Mouse (Mus musculus): Measurements from ENCODE around the gene Thoc5. TPM values are rescaled to one million over a fixed set of nuclear protein-coding genes. Genes with fewer than 3 reads are reported as not detected.
A peak's percentile ranks its signal among the peaks of the same experiment; 100 is the strongest.

Thoc5 gene
- polyA plus RNA-seq, 1 experiment from 2014 or later = 38.1 TPM

DNA sequence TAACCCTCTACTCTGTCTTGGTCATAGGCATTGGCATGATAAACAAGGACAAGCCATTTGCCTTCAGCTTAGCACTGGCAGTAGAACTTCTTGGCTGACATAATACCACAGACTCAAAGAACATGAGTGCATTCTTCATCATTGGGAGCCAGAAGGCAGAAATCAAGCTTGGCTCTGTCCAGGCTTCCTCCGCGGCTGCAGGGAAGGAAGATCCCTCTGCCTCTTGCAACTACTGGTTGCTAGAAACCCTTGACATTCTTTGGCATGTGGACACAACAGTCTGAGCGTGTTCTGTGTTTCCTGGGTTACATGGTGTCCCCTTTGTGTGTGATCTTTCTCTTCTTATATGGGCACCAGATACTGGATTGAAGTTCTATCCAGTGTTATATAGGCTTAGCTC lies 8.1 kb upstream of the Thoc5 start:
- Histone ChIP-seq H3K4me2 (replicated peaks; ENCODE audit: low read depth, low read length) (no peak overlapping the region), H3K27ac (ENCODE audit: low read length) (no peak overlapping the region), H3K4me3 (ENCODE audit: low read depth, low read length) (no peak overlapping the region), H3K27me3 (ENCODE audit: control insufficient read depth, insufficient read depth, low read length) (no peaks in the 10 kb centered on the region), H3K9ac (replicated peaks; ENCODE audit: low read depth, low read length) (no peak overlapping the region), H3K9me3 (ENCODE audit: control insufficient read depth, low read depth, low read length) (no peaks in the 10 kb centered on the region), H3K36me3 (ENCODE audit: control insufficient read depth, insufficient read depth, low read length) (peaks cover 19% of the 10 kb centered on the region), H3K4me1 (ENCODE audit: control insufficient read depth, insufficient read depth, low read length) (no peaks in the 10 kb centered on the region)
- ATAC-seq (ENCODE audit: insufficient number of reproducible peaks, insufficient read depth, low FRiP score, low read depth) = no peak
- WGBS = 92% methylated on average over 3 of the region's 3 CpGs

GRCm38 (mm10) chr11:4900437-4900836 lies 5.3 kb downstream of the Thoc5 start:
- Histone ChIP-seq H3K9me3 (ENCODE audit: control insufficient read depth, low read depth, low read length) (no peaks in the 10 kb centered on the region), H3K4me1 (ENCODE audit: control insufficient read depth, insufficient read depth, low read length) (peaks cover 4% of the 10 kb centered on the region; the same call in 1 of the 2 replicates), H3K9ac (replicated peaks; ENCODE audit: low read depth, low read length) (no peak overlapping the region), H3K36me3 (ENCODE audit: control insufficient read depth, insufficient read depth, low read length) (peaks cover 26% of the 10 kb centered on the region), H3K4me3 (ENCODE audit: low read depth, low read length) (no peak overlapping the region), H3K27ac (ENCODE audit: low read length) (no peak overlapping the region), H3K4me2 (replicated peaks; ENCODE audit: low read depth, low read length) (no peak overlapping the region), H3K27me3 (ENCODE audit: control insufficient read depth, insufficient read depth, low read length) (no peaks in the 10 kb centered on the region)
- ATAC-seq (ENCODE audit: insufficient number of reproducible peaks, insufficient read depth, low FRiP score, low read depth) = no peak
- 70% methylated on average over 5 of the region's 5 CpGs for WGBS

DNA sequence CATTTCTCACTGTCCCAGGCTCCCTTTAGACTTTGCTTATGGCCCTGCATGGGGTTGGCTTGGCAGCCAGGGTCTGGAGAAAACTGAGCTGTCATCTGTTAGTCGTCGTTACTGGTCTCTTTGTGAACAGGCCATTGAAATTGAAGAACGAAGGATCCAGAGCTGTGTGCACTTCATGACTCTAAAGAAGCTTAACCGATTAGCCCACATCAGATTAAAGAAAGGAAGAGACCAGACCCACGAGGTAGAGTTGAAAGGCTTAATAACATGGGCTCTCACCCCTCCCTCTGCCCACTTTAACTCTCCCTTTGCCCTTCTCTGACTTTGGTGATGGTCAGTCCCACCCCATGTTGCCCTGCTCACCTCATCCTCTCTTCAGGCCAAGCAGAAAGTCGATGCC lies 6.8 kb downstream of the Thoc5 start:
- H3K4me1 ChIP-seq (ENCODE audit: control insufficient read depth, insufficient read depth, low read length) = no peaks in the 10 kb centered on the region
- H3K9me3 ChIP-seq (ENCODE audit: control insufficient read depth, low read depth, low read length) = no peaks in the 10 kb centered on the region
- H3K9ac ChIP-seq (replicated peaks; ENCODE audit: low read depth, low read length) = no peak overlapping the region
- ATAC-seq (ENCODE audit: insufficient number of reproducible peaks, insufficient read depth, low FRiP score, low read depth) = no peak
- no peak overlapping the region for H3K27ac ChIP-seq (ENCODE audit: low read length)
- no peak overlapping the region for H3K4me2 ChIP-seq (replicated peaks; ENCODE audit: low read depth, low read length)
- H3K4me3 ChIP-seq (ENCODE audit: low read depth, low read length) = no peak overlapping the region
- 90% methylated on average over 6 of the region's 6 CpGs for WGBS
- H3K27me3 ChIP-seq (ENCODE audit: control insufficient read depth, insufficient read depth, low read length) = no peaks in the 10 kb centered on the region
- H3K36me3 ChIP-seq (ENCODE audit: control insufficient read depth, insufficient read depth, low read length) = peaks cover 26% of the 10 kb centered on the region

- no peak for ATAC-seq (ENCODE audit: insufficient number of reproducible peaks, insufficient read depth, low FRiP score, low read depth)
- Histone ChIP-seq H3K4me1 (ENCODE audit: control insufficient read depth, insufficient read depth, low read length) (no peaks in the 10 kb centered on the region), H3K27ac (ENCODE audit: low read length) (no peak overlapping the region), H3K9ac (replicated peaks; ENCODE audit: low read depth, low read length) (no peak overlapping the region), H3K4me2 (replicated peaks; ENCODE audit: low read depth, low read length) (no peak overlapping the region), H3K36me3 (ENCODE audit: control insufficient read depth, insufficient read depth, low read length) (peaks cover 34% of the 10 kb centered on the region), H3K27me3 (ENCODE audit: control insufficient read depth, insufficient read depth, low read length) (no peaks in the 10 kb centered on the region), H3K4me3 (ENCODE audit: low read depth, low read length) (no peak overlapping the region), H3K9me3 (ENCODE audit: control insufficient read depth, low read depth, low read length) (no peaks in the 10 kb centered on the region)
- WGBS = 88% methylated on average over 6 of the region's 6 CpGs
These were observed 11.1 kb downstream of the Thoc5 start for GRCm38 (mm10) chr11:4906231-4906630.

DNA sequence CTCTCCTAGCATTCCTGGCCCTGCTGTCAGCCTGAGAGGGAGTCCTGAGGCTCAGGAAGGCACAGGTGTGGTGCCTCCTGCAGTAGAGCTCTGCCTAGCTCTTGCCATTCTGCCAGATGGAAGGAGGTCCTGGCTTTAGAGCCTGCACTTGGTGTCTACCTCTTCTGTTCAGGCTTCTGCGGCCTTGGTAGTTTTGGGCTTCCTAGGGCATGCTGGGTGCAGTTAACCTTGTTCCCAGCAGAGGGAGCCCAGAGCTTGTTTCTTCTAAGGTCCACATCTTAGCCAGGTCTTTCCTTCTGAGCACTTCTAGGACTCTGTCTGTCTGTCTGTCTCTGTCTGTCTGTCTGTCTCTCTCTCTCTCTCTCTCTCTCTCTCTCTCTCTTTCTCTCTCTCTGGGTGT lies 20.9 kb downstream of the Thoc5 start:
- Histone ChIP-seq H3K27ac (ENCODE audit: low read length) (no peak overlapping the region), H3K27me3 (ENCODE audit: control insufficient read depth, insufficient read depth, low read length) (no peaks in the 10 kb centered on the region), H3K4me3 (ENCODE audit: low read depth, low read length) (no peak overlapping the region), H3K36me3 (ENCODE audit: control insufficient read depth, insufficient read depth, low read length) (peaks cover 49% of the 10 kb centered on the region), H3K9me3 (ENCODE audit: control insufficient read depth, low read depth, low read length) (no peaks in the 10 kb centered on the region), H3K4me2 (replicated peaks; ENCODE audit: low read depth, low read length) (no peak overlapping the region), H3K4me1 (ENCODE audit: control insufficient read depth, insufficient read depth, low read length) (no peaks in the 10 kb centered on the region), H3K9ac (replicated peaks; ENCODE audit: low read depth, low read length) (no peak overlapping the region)
- WGBS = 43% methylated on average over 1 of the region's 1 CpGs
- ATAC-seq (ENCODE audit: insufficient number of reproducible peaks, insufficient read depth, low FRiP score, low read depth) = no peak

DNA sequence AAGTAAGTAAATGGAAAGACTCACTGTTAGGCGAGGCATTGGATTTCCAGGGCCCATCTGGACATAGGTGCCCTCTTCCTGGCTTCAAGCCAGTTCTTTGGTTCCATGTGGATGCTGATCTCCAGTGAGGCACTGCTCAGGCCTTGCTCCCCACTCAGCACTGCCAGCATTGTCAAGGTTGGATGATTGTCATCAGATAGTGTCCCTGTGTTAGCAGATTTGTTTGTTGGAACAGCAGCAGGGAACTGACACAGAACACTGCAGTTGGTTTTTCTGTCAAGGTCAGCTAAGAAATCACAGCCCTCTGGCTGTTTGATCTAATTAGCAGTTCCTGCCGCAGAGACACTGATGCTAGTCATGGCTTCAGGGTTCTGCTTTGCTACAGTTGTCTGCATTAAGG lies 26.2 kb downstream of the Thoc5 start:
- WGBS = 86% methylated on average over 2 of the region's 2 CpGs
- no peak for ATAC-seq (ENCODE audit: insufficient number of reproducible peaks, insufficient read depth, low FRiP score, low read depth)
- Histone ChIP-seq H3K4me3 (ENCODE audit: low read depth, low read length) (no peak overlapping the region), H3K27ac (ENCODE audit: low read length) (no peak overlapping the region), H3K9me3 (ENCODE audit: control insufficient read depth, low read depth, low read length) (no peaks in the 10 kb centered on the region), H3K4me2 (replicated peaks; ENCODE audit: low read depth, low read length) (no peak overlapping the region), H3K9ac (replicated peaks; ENCODE audit: low read depth, low read length) (no peak overlapping the region), H3K4me1 (ENCODE audit: control insufficient read depth, insufficient read depth, low read length) (no peaks in the 10 kb centered on the region), H3K36me3 (ENCODE audit: control insufficient read depth, insufficient read depth, low read length) (peaks cover 65% of the 10 kb centered on the region), H3K27me3 (ENCODE audit: control insufficient read depth, insufficient read depth, low read length) (no peaks in the 10 kb centered on the region)

DNA sequence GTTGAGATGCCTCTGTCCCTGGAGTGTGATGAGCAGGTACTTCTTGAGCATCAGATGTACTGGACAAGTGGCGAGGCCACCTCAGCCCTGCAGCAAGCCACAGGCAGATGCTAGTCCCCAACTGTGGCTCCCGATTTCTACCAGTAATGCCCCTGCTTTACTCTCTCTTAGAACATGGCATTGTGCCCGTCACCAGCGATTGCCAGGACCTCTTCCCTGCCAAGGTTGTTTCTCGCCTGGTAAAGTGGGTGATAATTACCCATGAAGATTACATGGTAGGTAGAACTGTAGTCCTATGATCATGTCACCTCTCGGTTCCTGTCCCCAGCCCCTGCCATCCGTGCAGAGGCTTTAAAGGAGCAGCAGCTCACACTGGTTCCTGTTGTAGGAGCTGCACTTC lies 26.6 kb downstream of the Thoc5 start:
- H3K9ac ChIP-seq (replicated peaks; ENCODE audit: low read depth, low read length) = no peak overlapping the region
- no peaks in the 10 kb centered on the region for H3K9me3 ChIP-seq (ENCODE audit: control insufficient read depth, low read depth, low read length)
- ATAC-seq (ENCODE audit: insufficient number of reproducible peaks, insufficient read depth, low FRiP score, low read depth) = no peak
- H3K36me3 ChIP-seq (ENCODE audit: control insufficient read depth, insufficient read depth, low read length) = peaks cover 65% of the 10 kb centered on the region
- H3K27me3 ChIP-seq (ENCODE audit: control insufficient read depth, insufficient read depth, low read length) = no peaks in the 10 kb centered on the region
- H3K27ac ChIP-seq (ENCODE audit: low read length) = no peak overlapping the region
- no peak overlapping the region for H3K4me3 ChIP-seq (ENCODE audit: low read depth, low read length)
- WGBS = 90% methylated on average over 7 of the region's 7 CpGs
- H3K4me1 ChIP-seq (ENCODE audit: control insufficient read depth, insufficient read depth, low read length) = no peaks in the 10 kb centered on the region
- H3K4me2 ChIP-seq (replicated peaks; ENCODE audit: low read depth, low read length) = no peak overlapping the region

DNA sequence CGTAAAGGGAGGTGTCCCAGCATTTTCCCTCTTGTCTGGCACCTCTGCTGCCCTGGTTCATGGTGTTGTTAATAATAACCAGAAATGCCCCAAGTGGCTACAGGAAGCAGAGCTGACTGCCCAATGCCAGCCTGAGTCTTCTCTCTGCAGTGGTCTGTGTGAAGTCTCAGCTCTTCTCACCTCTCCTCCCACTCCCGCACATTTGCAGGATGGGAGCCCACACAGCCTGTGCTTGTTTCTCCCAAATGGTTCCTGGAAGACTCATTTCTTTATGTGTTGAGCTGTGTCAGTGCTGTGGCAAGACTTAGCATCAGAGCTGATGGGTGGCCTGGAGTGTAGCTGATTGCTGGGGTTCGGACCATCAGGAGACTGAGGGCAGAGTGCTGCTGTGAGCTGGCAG lies 32.1 kb downstream of the Thoc5 start:
- Histone ChIP-seq H3K4me2 (replicated peaks; ENCODE audit: low read depth, low read length) (no peak overlapping the region), H3K27ac (ENCODE audit: low read length) (no peak overlapping the region), H3K9me3 (ENCODE audit: control insufficient read depth, low read depth, low read length) (no peaks in the 10 kb centered on the region), H3K27me3 (ENCODE audit: control insufficient read depth, insufficient read depth, low read length) (no peaks in the 10 kb centered on the region), H3K4me3 (ENCODE audit: low read depth, low read length) (no peak overlapping the region), H3K36me3 (ENCODE audit: control insufficient read depth, insufficient read depth, low read length) (peaks cover 46% of the 10 kb centered on the region), H3K4me1 (ENCODE audit: control insufficient read depth, insufficient read depth, low read length) (0 out of 2 replicates have a peak, but pooled peaks cover 5% of the 10 kb centered on the region), H3K9ac (replicated peaks; ENCODE audit: low read depth, low read length) (no peak overlapping the region)
- ATAC-seq (ENCODE audit: insufficient number of reproducible peaks, insufficient read depth, low FRiP score, low read depth) = no peak
- WGBS = 88% methylated on average over 3 of the region's 3 CpGs

DNA sequence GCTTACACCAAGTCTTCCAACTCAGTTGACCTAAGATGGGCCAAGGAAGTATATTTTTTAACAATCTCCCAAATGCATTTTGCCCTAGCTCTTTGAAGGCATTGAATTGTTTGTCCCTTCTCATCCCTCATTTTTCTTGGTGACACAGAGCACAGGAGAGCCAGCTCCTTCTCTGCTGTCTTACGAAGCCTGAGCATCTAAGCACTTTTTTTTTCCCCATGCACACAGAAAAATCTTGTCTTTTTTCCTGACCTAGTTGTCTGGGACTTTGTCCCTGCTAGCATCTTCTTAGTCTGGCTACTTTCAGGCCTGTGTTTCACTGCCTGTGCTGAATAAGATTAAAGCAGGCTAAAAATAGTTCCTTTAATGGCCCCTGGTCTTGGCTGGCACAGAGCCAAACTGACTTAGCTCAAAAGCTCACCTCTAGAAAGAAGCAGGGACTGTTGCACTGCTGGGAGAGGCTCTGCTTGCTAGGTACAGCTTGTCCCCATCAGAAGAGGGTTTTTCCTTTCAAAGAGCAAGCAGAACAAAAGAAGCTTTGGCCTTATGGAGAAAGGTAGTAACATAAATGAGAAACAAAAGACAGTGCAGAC lies 36.0 kb downstream of the Thoc5 start:
- WGBS = 28% methylated on average over 1 of the region's 1 CpGs
- H3K36me3 ChIP-seq (ENCODE audit: control insufficient read depth, insufficient read depth, low read length) = peaks cover 13% of the 10 kb centered on the region
- H3K9ac ChIP-seq (replicated peaks; ENCODE audit: low read depth, low read length) = no peak overlapping the region
- H3K27ac ChIP-seq (ENCODE audit: low read length) = peak overlapping the region; percentile 49; the same call in 1 of the 2 replicates
- H3K27me3 ChIP-seq (ENCODE audit: control insufficient read depth, insufficient read depth, low read length) = no peaks in the 10 kb centered on the region
- H3K4me1 ChIP-seq (ENCODE audit: control insufficient read depth, insufficient read depth, low read length) = 0 out of 2 replicates have a peak, but pooled peaks cover 5% of the 10 kb centered on the region
- no peak overlapping the region for H3K4me3 ChIP-seq (ENCODE audit: low read depth, low read length)
- no peak overlapping the region for H3K4me2 ChIP-seq (replicated peaks; ENCODE audit: low read depth, low read length)
- no peak for ATAC-seq (ENCODE audit: insufficient number of reproducible peaks, insufficient read depth, low FRiP score, low read depth)
- H3K9me3 ChIP-seq (ENCODE audit: control insufficient read depth, low read depth, low read length) = no peaks in the 10 kb centered on the region

Measured in stomach, embryonic 14.5 days (tissue).